Mouse (Mus musculus): ENCODE results near the gene Erg. TPM values are rescaled to one million over a fixed set of nuclear protein-coding genes. Genes with fewer than 3 reads are reported as not detected.

The Erg gene
- polyA plus RNA-seq, 1 experiment, result 4.2 TPM

DNA sequence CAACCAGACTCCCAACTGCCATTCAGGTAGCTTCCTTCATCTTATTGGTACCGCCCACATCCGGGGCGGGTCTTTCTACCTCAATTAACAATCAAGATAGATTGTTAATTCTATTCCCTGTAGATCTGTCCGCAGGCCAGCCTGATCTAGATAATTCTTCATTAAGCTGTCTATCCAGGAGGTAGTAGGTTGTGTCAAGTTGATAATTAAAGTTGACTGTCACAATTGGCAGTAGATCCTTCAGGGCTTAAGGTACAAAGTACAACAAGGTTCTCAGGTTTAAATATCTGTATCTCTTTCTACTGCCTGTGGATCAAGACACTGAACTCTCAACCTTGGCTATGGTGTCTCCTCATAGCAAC lies 14.8 kb upstream of the Erg start:
- Histone ChIP-seq H3K27me3 (ENCODE audit: control insufficient read depth, insufficient read depth, low read length) (no peaks in the 10 kb centered on the region), H3K27ac (ENCODE audit: insufficient read depth, low read depth, low read length) (no peak overlapping the region), H3K4me1 (ENCODE audit: control insufficient read depth, insufficient read depth, insufficient read length, low read length) (no peaks in the 10 kb centered on the region), H3K4me3 (ENCODE audit: low read depth, low read length) (no peak overlapping the region), H3K36me3 (ENCODE audit: control insufficient read depth, insufficient read depth, low read length) (no peaks in the 10 kb centered on the region)
- WGBS, result 75% methylated on average over 4 of the region's 4 CpGs
- TF ChIP-seq CTCF (IDR thresholded peaks at IDR 0.05; ENCODE audit: extremely low read depth, insufficient read length, insufficient replicate concordance, low read depth, low read length) (no peak), POLR2A (IDR thresholded peaks at IDR 0.05; ENCODE audit: low read depth, low read length) (no peak)

DNA sequence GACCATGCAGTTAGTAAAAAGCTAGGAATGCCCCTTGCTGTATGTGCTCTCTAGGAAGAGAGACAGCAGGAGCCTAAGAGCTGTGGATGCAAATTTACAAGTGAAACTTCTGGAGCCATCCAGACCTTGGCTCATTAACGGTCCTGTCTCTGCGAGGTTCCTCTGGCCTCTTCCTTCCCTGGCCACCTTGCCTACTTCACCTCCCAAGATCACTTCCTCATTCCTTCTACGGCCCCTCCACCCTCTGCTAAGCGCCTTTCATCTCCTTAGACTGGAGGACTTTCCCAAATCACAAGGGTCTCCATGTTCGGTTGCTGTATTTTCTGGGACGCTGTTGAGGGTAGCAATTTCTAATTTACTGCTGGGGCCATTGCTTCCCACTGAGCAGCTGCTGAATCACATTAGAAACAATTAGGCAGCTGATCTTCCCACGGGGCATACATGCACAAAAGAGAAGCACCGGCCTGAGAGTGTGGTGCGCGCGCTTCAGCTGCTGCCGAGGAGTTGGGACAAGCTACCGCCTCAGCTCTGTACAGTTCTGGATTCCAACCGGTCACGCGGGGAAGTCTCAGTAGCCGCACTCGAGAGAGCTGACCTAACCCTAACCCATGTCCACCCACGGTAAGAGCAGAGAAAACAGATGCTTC lies 14.3 kb upstream of the Erg start:
- WGBS, result 84% methylated on average over 19 of the region's 19 CpGs
- Histone ChIP-seq H3K4me3 (ENCODE audit: low read depth, low read length) (no peak overlapping the region), H3K27me3 (ENCODE audit: control insufficient read depth, insufficient read depth, low read length) (no peaks in the 10 kb centered on the region), H3K27ac (ENCODE audit: insufficient read depth, low read depth, low read length) (no peak overlapping the region), H3K4me1 (ENCODE audit: control insufficient read depth, insufficient read depth, insufficient read length, low read length) (no peaks in the 10 kb centered on the region), H3K36me3 (ENCODE audit: control insufficient read depth, insufficient read depth, low read length) (no peaks in the 10 kb centered on the region)
- TF ChIP-seq POLR2A (IDR thresholded peaks at IDR 0.05; ENCODE audit: low read depth, low read length) (no peak), CTCF (IDR thresholded peaks at IDR 0.05; ENCODE audit: extremely low read depth, insufficient read length, insufficient replicate concordance, low read depth, low read length) (no peak)

DNA sequence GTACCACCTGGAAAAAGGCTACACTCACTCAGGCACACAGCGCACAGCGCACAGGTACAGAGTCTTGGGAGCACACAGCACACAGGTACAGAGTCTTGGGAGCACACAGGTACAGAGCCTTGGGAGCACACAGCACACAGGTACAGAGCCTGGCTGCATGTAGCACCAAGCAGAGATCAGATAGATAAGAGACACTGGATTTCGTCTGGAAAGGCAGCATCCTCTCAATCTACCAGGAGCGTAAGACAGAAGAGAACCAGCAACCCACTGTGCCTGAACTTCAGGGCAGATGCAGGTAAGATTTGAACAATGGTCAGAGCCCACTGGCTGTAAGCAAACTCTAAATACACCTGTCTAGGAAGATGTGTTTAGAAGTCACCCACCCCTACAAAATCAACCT lies 12.5 kb upstream of the Erg start:
- Histone ChIP-seq H3K36me3 (ENCODE audit: control insufficient read depth, insufficient read depth, low read length) (no peaks in the 10 kb centered on the region), H3K4me1 (ENCODE audit: control insufficient read depth, insufficient read depth, insufficient read length, low read length) (no peaks in the 10 kb centered on the region), H3K27me3 (ENCODE audit: control insufficient read depth, insufficient read depth, low read length) (no peaks in the 10 kb centered on the region), H3K27ac (ENCODE audit: insufficient read depth, low read depth, low read length) (no peak overlapping the region), H3K4me3 (ENCODE audit: low read depth, low read length) (no peak overlapping the region)
- no peak for TF ChIP-seq POLR2A (IDR thresholded peaks at IDR 0.05; ENCODE audit: low read depth, low read length)
- no peak for TF ChIP-seq CTCF (IDR thresholded peaks at IDR 0.05; ENCODE audit: extremely low read depth, insufficient read length, insufficient replicate concordance, low read depth, low read length)
- WGBS, result 88% methylated on average over 4 of the region's 4 CpGs

DNA sequence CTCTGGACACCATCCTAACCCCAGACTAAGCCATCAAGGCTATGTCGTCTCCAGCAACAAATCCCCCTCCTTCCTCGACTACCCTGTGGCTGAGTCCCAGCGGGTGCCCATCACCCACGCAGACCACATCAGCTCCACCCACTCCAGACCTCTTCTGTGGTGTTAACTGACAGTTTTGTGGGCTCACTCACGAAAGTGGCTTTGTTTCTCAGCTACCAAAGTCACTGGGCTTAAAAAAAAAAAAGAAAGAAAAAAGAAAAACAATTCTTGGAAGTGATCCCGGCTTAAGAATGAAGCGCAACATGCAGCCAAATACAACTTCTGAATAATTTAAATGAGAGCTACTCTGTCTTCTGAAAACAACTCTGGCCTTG lies 11.2 kb upstream of the Erg start:
- TF ChIP-seq CTCF (IDR thresholded peaks at IDR 0.05; ENCODE audit: extremely low read depth, insufficient read length, insufficient replicate concordance, low read depth, low read length) (no peak), POLR2A (IDR thresholded peaks at IDR 0.05; ENCODE audit: low read depth, low read length) (no peak)
- 54% methylated on average over 7 of the region's 7 CpGs for WGBS
- H3K4me3 ChIP-seq (ENCODE audit: low read depth, low read length), result no peak overlapping the region

DNA sequence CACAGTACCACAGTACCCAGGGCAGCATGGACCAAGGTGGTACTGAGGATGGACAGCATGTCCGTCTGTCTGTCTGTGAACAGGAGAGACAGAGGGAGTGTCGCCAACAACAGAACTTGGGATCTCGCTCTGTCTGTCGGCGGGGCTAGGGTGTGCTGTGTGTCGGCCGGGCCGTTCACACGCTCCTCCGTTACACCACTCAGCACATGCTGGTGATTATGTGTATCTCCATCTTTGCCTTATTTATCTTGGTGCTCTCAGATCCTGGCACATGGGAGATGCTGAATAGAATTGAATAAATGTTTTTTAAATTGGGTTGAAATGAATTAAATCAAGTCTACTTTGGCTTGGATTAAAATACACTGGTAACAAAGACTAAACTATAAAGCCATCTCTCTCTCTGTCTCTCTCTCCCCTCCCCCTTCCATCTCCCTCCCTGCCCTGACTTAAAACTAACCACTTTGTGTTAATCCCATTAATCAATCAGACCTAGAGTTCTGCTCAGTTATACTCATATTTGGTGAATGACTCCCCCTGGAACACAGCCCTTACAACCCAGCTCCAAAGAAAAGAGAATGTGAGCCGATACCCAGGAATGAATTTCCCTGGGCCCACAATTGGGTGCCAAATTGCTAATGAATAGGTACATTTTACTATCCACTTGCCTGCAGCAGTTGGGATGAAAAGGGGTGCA lies 10.6 kb upstream of the Erg start:
- Histone ChIP-seq H3K27me3 (ENCODE audit: control insufficient read depth, insufficient read depth, low read length) (no peaks in the 10 kb centered on the region), H3K27ac (ENCODE audit: insufficient read depth, low read depth, low read length) (no peak overlapping the region), H3K4me3 (ENCODE audit: low read depth, low read length) (no peak overlapping the region), H3K4me1 (ENCODE audit: control insufficient read depth, insufficient read depth, insufficient read length, low read length) (no peaks in the 10 kb centered on the region), H3K36me3 (ENCODE audit: control insufficient read depth, insufficient read depth, low read length) (no peaks in the 10 kb centered on the region)
- WGBS, result 87% methylated on average over 11 of the region's 11 CpGs
- no peak for TF ChIP-seq POLR2A (IDR thresholded peaks at IDR 0.05; ENCODE audit: low read depth, low read length)
- no peak for TF ChIP-seq CTCF (IDR thresholded peaks at IDR 0.05; ENCODE audit: extremely low read depth, insufficient read length, insufficient replicate concordance, low read depth, low read length)

More for the DNA sequence above, 11.2 kb upstream of the Erg start:
- H3K27me3 ChIP-seq (ENCODE audit: control insufficient read depth, insufficient read depth, low read length), result no peaks in the 10 kb centered on the region
- no peak overlapping the region for H3K27ac ChIP-seq (ENCODE audit: insufficient read depth, low read depth, low read length)
- no peaks in the 10 kb centered on the region for H3K4me1 ChIP-seq (ENCODE audit: control insufficient read depth, insufficient read depth, insufficient read length, low read length)
- no peaks in the 10 kb centered on the region for H3K36me3 ChIP-seq (ENCODE audit: control insufficient read depth, insufficient read depth, low read length)

DNA sequence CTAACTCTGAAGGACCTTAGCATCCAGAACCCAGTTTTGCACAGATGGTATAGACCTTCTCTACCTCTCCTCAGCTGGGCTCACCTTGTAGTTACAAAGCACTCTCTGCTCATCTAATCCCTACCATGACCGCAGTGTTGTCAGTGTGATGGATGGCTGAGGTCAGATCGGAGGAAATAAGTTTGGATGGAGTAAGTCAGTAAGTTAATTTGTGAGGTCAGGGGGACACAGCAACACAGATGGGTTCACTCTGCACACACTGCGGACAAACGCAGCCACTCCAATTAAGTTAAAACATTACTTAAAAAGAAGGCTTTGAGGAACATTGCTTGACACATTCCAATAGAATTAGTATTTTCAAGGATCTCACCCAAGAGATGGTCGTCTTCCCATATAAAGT lies 2.5 kb upstream of the Erg start:
- Histone ChIP-seq H3K4me1 (ENCODE audit: control insufficient read depth, insufficient read depth, insufficient read length, low read length) (peaks cover 7% of the 10 kb centered on the region), H3K4me3 (ENCODE audit: low read depth, low read length) (no peak overlapping the region), H3K27me3 (ENCODE audit: control insufficient read depth, insufficient read depth, low read length) (peaks cover 18% of the 10 kb centered on the region), H3K27ac (ENCODE audit: insufficient read depth, low read depth, low read length) (no peak overlapping the region), H3K36me3 (ENCODE audit: control insufficient read depth, insufficient read depth, low read length) (no peaks in the 10 kb centered on the region)
- WGBS, result 54% methylated on average over 5 of the region's 5 CpGs
- TF ChIP-seq CTCF (IDR thresholded peaks at IDR 0.05; ENCODE audit: extremely low read depth, insufficient read length, insufficient replicate concordance, low read depth, low read length) (no peak), POLR2A (IDR thresholded peaks at IDR 0.05; ENCODE audit: low read depth, low read length) (no peak)

DNA sequence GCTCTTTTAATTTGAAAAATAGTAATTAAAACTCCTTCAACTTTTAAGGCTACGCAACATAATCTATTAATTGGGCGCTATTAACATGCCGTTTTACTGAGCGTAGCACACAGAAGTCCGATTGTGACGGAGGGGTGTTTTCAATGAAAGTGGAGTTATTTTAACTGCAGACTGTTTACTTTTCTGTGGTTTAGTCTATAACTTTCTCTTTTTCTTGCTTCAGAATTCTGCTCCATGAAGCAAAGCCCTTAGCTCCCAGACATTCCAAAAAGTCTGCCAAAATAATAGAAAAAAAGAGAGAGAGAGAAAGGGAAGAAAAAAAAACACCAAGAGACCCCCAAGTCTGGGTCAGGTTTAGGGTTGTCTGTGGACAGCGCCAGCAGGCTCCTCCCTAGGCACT lies 333 bp upstream of the Erg start:
- H3K36me3 ChIP-seq (ENCODE audit: control insufficient read depth, insufficient read depth, low read length), result no peaks in the 10 kb centered on the region
- H3K4me3 ChIP-seq (ENCODE audit: low read depth, low read length), result no peak overlapping the region
- no peak overlapping the region for H3K27ac ChIP-seq (ENCODE audit: insufficient read depth, low read depth, low read length)
- H3K27me3 ChIP-seq (ENCODE audit: control insufficient read depth, insufficient read depth, low read length), result peaks cover 18% of the 10 kb centered on the region
- 32% methylated on average over 7 of the region's 7 CpGs for WGBS
- H3K4me1 ChIP-seq (ENCODE audit: control insufficient read depth, insufficient read depth, insufficient read length, low read length), result peaks cover 7% of the 10 kb centered on the region
- no peak for TF ChIP-seq CTCF (IDR thresholded peaks at IDR 0.05; ENCODE audit: extremely low read depth, insufficient read length, insufficient replicate concordance, low read depth, low read length)
